Mouse (Mus musculus): Measurements from ENCODE around the gene Pgr.

- TF ChIP-seq POLR2A (IDR thresholded peaks at IDR 0.05; ENCODE audit: insufficient read length, low read depth) (no peak), E2F4 (IDR thresholded peaks at IDR 0.05; ENCODE audit: insufficient read depth) (no peak), MYOD1 (IDR thresholded peaks at IDR 0.05; ENCODE audit: control insufficient read depth in 1 of 3, insufficient read length in 2 of 3, low read depth in 2 of 3) (no peak), USF1 (IDR thresholded peaks at IDR 0.05; ENCODE audit: low read depth) (no peak), MAX (IDR thresholded peaks at IDR 0.05; ENCODE audit: low read depth) (no peak), POLR2AphosphoS2 (IDR thresholded peaks at IDR 0.05; ENCODE audit: insufficient read length, low read depth) (no peak), CEBPB (IDR thresholded peaks at IDR 0.05; ENCODE audit: insufficient read depth, poor library complexity, severe bottlenecking) (no peak), MYOG (IDR thresholded peaks at IDR 0.05; ENCODE audit: control insufficient read depth in 1 of 3, insufficient read depth in 1 of 3, insufficient read length in 2 of 3, low read depth in 2 of 3) (no peak), TCF12 (IDR thresholded peaks at IDR 0.05; ENCODE audit: insufficient read depth, poor library complexity, severe bottlenecking) (no peak), SRF (IDR thresholded peaks at IDR 0.05; ENCODE audit: control insufficient read depth, insufficient read length, low read depth) (no peak), REST (IDR thresholded peaks at IDR 0.05; ENCODE audit: insufficient read depth, insufficient read length) (no peak)
Observed at GRCm38 (mm10) chr9:8900203-8901012, 775 bp downstream of the Pgr start.
